13 mouse cellular contexts compared by ENCODE assay signal in genomic region chr16:52879463-52880114, GRCm38 (mm10).
DNase-seq lines count a peak whose midpoint lies in the region; ATAC-seq and TF ChIP-seq lines count a peak whose summit lies in the region.
"Had no signal": no experiment of that assay in that cellular context is flagged by ENCODE, and none has a peak within 500 bp of the region (broad histone marks: within the 10 kb centered on the region; RNA-seq: fewer than 3 reads in every experiment).

No protein-coding gene starts in this region.

- H3K27me3 ChIP-seq in hindbrain, postnatal 0 days (ENCODE audit: insufficient read depth, low read length), result no peaks in the 10 kb centered on the region
- H3K27me3 ChIP-seq in hindbrain, embryonic 14.5 days (ENCODE audit: control insufficient read depth, insufficient read depth, low read length), result no peaks in the 10 kb centered on the region
- H3K27me3 ChIP-seq: heart, embryonic 12.5 days; neural tube, embryonic 13.5 days had no signal

- no peaks in the 10 kb centered on the region for H3K9me3 ChIP-seq in hindbrain, postnatal 0 days (ENCODE audit: low read length)
- no peaks in the 10 kb centered on the region for H3K9me3 ChIP-seq in hindbrain, embryonic 14.5 days (ENCODE audit: control insufficient read depth, low read length)
- H3K9me3 ChIP-seq: heart, embryonic 12.5 days; neural tube, embryonic 13.5 days had no signal

- TF ChIP-seq CTCF in hindbrain, postnatal 0 days (IDR thresholded peaks at IDR 0.05; ENCODE audit: low read depth), result no peak
- no peak for TF ChIP-seq CTCF in brain, embryonic 14.5 days (IDR thresholded peaks at IDR 0.05; ENCODE audit: borderline replicate concordance, extremely low read depth, insufficient read depth, insufficient read length)

- no peak overlapping the region for H3K4me3 ChIP-seq in hindbrain, postnatal 0 days (ENCODE audit: low read length)
- H3K4me3 ChIP-seq in hindbrain, embryonic 14.5 days (replicated peaks; ENCODE audit: low read length), result no peak overlapping the region
- H3K4me3 ChIP-seq: heart, embryonic 12.5 days; neural tube, embryonic 13.5 days had no signal

- no peak for ATAC-seq in hindbrain, postnatal 0 days
- ATAC-seq in hindbrain, embryonic 14.5 days (ENCODE audit: low FRiP score), result no peak
- peak; percentile 39; the same call in 1 of the 2 replicates for ATAC-seq in megakaryocyte progenitor cell, adult 5-6 weeks (replicated peaks; ENCODE audit: poor library complexity)

- no peak overlapping the region for H3K4me2 ChIP-seq in hindbrain, postnatal 0 days (ENCODE audit: low read depth, low read length)
- no peak overlapping the region for H3K4me2 ChIP-seq in hindbrain, embryonic 14.5 days (replicated peaks)
- H3K4me2 ChIP-seq: heart, embryonic 12.5 days; midbrain, embryonic 11.5 days; neural tube, embryonic 13.5 days had no signal

- H3K27ac ChIP-seq in hindbrain, postnatal 0 days, result no peak overlapping the region
- H3K27ac ChIP-seq in hindbrain, embryonic 14.5 days, result no peak overlapping the region
- H3K27ac ChIP-seq: liver, embryonic 14.5 days; neural tube, embryonic 13.5 days; stomach, postnatal 0 days had no signal

- WGBS in hindbrain, postnatal 0 days, result 58% methylated on average over 4 of the region's 4 CpGs
- WGBS in hindbrain, embryonic 14.5 days, result 76% methylated on average over 4 of the region's 4 CpGs

- TF ChIP-seq POLR2A in brain, embryonic 14.5 days (IDR thresholded peaks at IDR 0.05; ENCODE audit: borderline replicate concordance, extremely low read depth, insufficient read depth, insufficient read length, poor library complexity, severe bottlenecking), result no peak

- H3K9ac ChIP-seq in hindbrain, postnatal 0 days (replicated peaks; ENCODE audit: low read length), result no peak overlapping the region
- no peak overlapping the region for H3K9ac ChIP-seq in hindbrain, embryonic 14.5 days
- H3K9ac ChIP-seq: heart, embryonic 12.5 days; liver, embryonic 14.5 days; neural tube, embryonic 13.5 days had no signal

- DNase-seq in hindbrain, postnatal 0 days (ENCODE audit: low spot score), result peak; percentile 18
- DNase-seq in hindbrain, embryonic 14.5 days (ENCODE audit: low spot score), result no peak
- peak; percentile 40 for DNase-seq in right cerebral cortex, adult 18-20 months
- no peak for DNase-seq in right cerebral cortex, postnatal 4 days
- peak; percentile 79 for DNase-seq in brain, embryonic 14.5 days (ENCODE audit: low read depth)
- DNase-seq in embryo, embryonic 10 days (ENCODE audit: low spot score), result no peak
- DNase-seq in MN1 (ENCODE audit: low spot score), result no peak

- H3K4me1 ChIP-seq in hindbrain, postnatal 0 days (ENCODE audit: insufficient read depth, low read length), result no peaks in the 10 kb centered on the region
- H3K4me1 ChIP-seq in hindbrain, embryonic 14.5 days (replicated peaks; ENCODE audit: control insufficient read depth, insufficient read depth, low read length), result no peaks in the 10 kb centered on the region
- H3K4me1 ChIP-seq: heart, embryonic 12.5 days; neural tube, embryonic 13.5 days had no signal

- no peaks in the 10 kb centered on the region for H3K36me3 ChIP-seq in hindbrain, postnatal 0 days (ENCODE audit: insufficient read depth, low read length)
- no peaks in the 10 kb centered on the region for H3K36me3 ChIP-seq in hindbrain, embryonic 14.5 days (replicated peaks; ENCODE audit: control insufficient read depth, insufficient read depth)
- H3K36me3 ChIP-seq: heart, embryonic 12.5 days; neural tube, embryonic 13.5 days had no signal

Comparison
In these comparisons a context has a peak if more than half of its experiments do, and no peak if none do; other contexts are left out.
1. DNase-seq: peak in hindbrain, postnatal 0 days (single experiment), right cerebral cortex, adult 18-20 months (single experiment) and brain, embryonic 14.5 days (single experiment); none in hindbrain, embryonic 14.5 days (single experiment), right cerebral cortex, postnatal 4 days (single experiment), embryo, embryonic 10 days (single experiment) and MN1 (single experiment).